Mouse (Mus musculus) urinary bladder, adult 2 months (tissue): ENCODE results near the gene Loxl3. TPM values are rescaled to one million over a fixed set of nuclear protein-coding genes. Genes with fewer than 3 reads are reported as not detected.

ENCODE experiments used
- DNase-seq: peaks from one replicate; pipeline ENCODE4 v3.0.0; 2022; ENCODE audit warnings: low spot score
- polyA plus RNA-seq: library from polyadenylated mRNA; depleted of rRNA; stranded (reverse); fragments of >200 nt; gene quantifications from 2 replicates; pipeline ENCODE4 v1.2.3, GENCODE M21; 2012

Loxl3 gene
- polyA plus RNA-seq, 1 experiment = 20.7 TPM

DNA sequence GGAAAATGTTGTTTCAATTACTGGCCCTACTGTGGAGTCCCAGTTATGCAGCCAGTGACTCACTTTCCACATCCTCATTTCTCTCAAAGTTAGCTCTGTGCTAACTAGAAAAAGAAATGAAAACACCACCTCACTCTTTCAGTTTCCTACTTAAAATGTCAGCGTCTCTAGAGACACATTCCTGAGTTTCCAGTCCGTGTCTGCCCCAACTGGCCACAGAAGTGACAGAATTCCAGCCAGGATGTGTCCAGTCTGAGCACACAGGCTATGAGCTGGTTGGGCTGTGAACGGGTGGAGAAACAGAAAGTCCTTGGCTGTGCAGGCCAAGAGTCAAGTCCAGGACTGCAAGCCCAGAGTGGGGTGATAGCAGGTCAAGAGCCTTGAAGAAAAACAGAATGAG, 16.8 kb upstream of the Loxl3 start:
- DNase-seq = no peak

DNA sequence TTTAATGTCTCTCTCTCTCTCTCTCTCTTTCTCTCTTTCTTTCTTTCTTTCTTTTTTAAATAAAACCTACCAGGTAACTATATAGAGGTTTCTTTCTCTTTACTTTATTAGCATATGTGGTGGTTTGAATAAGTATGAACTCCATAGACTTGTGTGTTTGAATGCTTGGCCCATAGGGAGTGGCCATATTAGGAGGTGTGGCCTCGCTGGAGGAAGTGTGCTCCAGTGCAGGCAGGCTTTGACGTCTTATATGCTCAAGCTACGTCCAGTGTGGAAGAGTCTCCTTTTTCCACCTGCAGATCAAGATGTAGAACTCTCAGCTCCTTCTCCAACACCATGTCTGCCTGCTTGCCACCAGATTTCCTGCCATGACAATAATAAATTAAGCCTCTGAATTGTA, 14.9 kb upstream of the Loxl3 start:
- no peak for DNase-seq

DNA sequence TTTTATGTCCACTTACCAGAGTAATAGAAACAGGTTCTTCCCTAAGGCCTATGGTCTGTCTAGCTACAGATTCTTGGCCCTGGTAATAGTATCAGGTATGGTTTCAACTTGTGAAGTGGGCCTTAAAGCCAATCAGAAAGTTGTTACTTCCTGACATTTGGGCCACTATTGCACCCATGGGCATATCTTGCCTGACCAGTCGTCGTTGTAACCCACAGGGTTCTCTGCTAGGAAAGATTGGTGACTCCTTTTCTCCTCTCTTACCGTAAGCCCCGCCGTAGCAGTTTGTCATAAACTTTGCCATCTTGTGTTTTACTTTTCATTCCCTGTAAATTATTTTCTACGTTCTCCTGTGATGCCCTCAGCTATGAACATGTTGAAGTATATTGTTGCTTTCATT, 13.9 kb upstream of the Loxl3 start:
- no peak for DNase-seq

DNA sequence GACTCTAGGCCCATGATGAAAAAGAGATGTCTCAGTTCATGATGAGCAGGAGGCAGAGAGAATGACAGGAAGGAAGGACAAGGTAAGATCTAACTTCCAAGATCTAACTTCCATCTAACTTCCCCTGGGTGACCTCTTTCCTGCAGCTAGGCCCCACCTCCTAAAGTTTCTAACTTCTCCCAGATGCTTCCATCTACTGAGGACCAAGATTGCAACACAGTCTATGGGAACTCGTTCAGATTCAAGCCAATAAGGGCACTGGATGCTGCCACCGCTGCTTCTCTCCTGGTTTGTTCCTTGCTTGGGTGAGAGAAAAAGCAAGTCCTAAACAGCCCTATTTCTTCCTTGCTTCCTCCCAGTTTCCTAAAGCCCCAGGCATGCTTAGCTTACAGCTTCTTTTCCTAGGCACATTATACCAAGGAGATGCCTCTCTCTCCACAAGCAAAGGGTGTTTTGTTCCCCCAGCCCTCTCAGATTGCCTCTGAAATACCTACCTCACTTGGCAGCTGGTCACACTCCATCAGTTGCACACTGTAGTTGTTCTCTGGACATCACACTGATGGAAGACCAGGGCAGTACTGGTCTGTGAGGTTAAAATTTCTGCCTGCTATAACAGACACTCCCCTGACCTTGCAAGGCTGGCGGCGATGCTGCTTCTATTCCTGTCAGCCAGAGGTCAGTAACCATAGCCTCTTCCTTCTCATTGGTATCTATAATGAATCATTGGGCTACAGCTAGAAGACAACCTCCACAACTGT, 13.0 kb upstream of the Loxl3 start:
- DNase-seq = no peak

DNA sequence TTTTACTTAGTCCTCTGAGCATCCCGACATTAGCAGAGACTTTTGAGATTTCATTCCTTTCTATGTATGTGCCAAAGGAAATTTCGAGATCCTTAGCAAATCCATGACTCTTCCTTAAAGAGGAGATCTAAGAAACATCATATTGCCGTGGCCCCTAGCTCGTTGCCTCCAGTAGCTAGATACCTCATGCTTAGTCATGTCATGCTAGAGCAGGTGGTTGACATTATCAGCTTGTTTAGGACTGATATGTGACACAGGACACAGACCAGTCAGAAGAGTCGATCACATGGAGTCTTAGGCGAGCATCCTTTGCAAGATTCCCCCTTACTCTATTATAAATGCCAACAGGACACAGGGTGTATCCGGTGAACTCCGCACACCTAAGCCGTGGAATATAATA, 11.0 kb upstream of the Loxl3 start:
- no peak for DNase-seq

DNA sequence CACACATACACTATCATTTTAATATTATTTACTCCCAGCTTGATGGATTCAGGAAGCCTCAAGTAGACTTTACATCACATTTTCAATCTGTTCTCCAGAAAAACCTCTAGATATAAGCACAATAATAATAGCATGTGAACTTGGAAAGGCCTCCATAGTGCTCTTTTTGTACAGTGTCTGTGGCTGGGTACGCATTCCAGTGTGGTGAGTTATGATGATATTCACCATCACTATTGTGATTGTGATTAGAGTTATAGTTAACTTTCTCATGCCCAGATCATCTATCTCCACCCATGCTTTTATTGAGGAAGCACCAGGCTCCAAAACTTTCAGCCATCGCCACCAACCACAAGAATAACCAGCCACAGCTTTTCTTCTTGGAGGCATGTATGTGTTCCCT, 10.2 kb upstream of the Loxl3 start:
- no peak for DNase-seq

DNA sequence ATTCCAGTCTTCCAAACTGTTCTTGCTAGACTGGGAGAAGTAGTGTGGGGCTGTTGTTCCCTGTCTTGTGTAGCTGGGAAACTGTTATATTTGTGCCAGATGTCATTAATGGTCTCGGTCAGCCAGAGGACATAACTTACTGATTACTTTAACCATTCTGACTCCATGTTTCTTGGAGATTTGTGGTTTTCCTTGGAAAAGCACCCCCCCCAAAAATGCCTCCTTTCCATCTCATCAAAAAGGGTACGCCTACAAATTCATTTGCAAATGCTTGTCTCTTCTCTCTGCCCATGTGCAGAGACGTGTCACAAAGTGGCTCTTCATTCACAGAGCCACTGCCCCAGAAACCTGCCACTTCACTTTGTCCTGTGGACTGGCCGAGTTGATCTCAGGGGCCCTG, 9.6 kb upstream of the Loxl3 start:
- no peak for DNase-seq

DNA sequence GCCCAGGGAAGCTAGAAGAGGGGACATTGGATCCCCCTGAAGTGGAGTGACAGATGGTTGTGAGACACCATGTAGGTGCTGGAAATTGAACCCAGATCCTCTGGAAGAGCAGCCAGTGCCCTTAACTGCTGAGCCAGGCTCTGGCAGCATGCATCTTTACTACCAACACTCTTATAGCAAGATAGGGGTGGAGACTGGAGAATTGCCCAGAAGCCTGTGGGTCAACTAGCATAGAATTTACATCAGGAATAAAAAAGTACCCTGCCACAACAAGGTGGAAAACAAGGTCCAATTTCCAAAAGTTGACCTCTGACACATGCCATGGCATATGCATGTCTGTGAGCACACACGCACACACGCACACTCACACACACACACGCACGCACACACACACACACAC, 8.8 kb upstream of the Loxl3 start:
- DNase-seq = no peak

DNA sequence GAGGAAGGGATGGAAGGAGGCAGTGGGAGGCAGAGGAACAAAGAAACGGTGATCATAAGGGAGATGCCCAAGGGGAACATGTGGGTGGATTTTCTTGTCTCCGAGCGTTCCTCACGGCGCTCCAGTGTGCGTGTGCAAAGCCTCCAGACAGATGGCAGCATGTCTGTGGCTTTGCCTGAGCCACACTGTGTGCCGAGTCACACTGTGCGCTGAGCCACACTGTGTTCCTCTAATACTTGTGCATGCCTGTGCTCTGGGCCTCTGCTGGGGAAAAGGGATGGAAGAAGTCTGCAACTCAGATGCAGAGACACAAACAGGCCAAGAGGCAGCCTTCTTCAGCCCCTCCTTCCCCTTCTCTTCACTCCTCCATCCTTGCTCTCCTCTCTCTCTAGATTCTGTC, 6.7 kb upstream of the Loxl3 start:
- DNase-seq = no peak

DNA sequence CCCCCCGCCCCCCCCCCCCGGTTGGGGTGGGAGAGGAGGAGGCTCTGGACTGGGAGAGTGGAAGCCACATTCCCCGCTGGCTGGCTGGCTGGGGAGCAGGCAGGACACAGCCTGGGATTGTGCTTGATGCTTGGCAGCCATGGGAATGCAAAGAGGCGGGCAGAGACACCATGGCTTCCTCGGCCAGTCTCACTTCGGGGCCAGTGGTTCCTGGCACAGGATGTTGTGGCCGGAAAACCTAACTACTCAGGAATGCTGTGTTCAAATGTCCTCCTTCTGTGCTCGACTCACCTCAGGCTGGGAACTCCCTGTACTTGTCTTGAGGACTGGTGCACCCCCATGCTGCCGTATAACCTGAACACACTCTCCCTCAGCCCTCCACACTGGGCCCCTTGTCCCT, 6.3 kb upstream of the Loxl3 start:
- DNase-seq = no peak

DNA sequence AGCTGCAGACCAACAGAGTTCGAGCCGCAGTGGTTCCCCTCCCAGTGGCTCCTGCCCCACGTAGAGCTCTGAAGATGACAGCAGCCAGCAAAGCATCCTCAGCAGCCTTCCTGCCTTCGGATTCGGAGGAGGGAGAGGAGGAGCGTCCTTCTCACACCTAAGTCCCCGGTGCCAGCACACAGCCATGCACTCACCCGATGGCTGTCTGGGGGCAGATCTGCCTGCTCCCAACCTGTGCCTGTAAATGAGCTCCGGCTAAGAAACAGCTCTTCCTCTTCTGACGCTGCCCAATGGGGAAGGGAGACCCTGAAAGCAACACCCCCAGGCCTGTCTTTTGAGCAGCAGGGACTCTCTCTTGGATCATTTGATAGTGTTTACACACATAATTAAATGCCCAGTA, 4.2 kb upstream of the Loxl3 start:
- no peak for DNase-seq

DNA sequence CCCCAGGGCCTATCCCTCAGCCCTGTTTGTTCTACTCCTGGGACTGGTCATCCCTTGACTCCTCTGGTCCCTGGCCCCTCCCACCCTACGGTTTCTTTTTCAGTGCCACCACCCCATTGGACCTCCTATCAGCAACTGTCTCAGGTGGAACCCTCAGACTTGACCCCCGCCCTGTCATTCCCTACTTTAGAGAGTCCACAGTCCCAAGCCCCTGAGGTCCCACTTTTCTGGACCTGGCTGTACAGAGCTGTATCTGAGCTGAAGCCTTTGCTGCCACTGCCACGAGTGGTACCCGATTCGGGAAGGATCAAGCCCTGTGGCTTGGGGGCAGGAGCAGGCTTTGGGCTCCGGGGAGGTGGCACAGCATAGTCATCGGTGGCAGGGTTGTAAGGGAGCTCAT, 2.9 kb upstream of the Loxl3 start:
- no peak for DNase-seq

DNA sequence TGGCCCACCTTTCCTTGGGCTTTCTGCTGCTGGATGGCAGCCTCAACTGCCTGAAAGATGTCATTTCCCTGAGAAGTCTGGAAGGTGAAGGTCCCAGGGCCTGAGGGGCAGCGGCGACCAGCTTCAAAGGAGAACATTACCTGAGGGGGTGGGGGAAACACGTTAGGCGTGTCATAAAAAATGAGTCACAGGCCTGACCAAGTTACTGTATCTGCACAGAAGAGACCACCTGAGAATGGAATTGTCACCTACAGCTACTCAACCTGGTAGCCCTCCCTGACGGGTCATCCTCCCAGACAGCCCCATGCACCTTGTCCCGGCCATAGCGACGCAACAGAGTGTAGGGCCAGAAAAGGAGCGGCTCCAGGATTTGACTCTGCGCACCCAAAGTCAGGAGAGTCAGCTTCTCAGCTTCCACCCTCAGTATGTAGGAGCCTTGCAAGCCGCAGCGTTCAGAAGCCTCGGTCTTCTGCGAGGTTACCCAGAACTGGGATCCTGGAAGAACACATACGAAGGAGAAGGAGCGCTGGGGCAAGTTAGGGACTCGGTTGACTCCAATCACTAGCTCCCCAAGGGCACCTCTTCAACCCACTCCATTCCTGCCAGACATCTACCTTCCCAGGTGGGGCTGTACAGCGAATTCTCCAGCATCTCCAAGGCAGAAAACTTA, 1.9 kb upstream of the Loxl3 start:
- DNase-seq = no peak

DNA sequence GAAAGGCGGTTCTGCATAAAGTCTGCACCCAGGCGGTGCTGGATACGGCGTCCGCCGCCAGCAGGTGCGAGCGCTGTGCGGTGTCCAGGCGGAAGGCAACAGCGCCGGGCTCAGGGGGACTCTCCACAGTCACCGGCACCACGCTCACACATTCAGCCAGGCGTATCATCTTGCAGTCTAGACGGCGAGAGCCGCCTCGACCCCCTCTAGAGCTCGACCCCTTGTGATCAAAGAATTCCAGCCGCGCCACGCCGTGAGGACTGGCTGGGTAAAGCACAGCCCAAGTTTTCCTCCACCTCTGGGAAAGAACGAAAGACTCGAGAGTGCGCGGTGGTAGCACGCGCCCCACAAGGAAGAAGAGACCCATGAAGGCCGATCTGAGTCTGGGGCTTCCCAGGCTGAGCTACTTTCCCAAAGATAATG, 1.2 kb upstream of the Loxl3 start:
- peak; percentile 42 for DNase-seq

DNA sequence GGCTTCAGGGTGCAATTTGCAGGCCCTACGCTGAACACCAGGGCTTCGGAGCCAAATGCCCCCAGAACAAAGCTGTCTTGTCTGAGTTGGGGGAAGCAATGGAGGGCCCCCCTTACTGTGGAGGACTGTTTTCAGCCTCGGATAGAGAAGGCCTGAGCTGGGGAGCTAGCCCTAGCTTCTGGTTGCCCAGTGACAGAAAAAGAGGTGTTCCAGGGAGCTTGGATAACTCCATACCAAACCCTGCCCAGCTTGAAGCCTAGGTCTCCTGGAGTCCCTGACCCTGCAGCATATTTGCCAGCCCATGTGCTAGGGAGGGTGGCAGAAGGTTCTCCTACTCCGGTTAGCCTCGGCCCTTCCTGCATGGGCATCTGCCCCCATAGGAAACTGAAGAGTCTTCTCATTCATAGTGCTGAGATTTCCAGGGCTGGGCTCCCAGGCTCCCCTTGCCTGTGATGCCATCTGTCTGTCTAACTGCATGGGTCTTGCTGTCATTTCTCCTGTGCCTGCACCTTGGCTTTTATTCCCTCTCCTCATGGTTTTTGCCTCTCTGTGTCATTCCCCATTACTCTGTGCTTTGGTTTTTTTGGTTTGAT, 586 bp downstream of the Loxl3 start:
- DNase-seq = no peak

DNA sequence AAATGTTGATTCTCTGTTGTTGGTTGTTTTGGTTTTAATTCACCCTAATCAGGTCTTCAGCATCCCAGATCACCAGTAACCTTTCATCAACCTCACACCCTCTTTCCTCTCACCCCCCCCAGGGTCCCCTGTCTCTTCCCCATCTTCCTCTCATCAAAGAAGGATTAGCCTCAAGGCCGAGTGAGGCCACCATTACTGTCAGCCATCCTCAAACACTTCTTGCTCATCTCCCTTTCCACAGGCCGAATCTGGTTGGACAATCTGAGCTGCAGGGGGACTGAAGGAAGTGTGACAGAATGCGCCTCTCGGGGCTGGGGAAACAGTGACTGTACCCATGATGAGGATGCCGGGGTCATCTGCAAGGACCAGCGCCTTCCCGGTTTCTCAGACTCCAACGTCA, 3.2 kb downstream of the Loxl3 start:
- no peak for DNase-seq

DNA sequence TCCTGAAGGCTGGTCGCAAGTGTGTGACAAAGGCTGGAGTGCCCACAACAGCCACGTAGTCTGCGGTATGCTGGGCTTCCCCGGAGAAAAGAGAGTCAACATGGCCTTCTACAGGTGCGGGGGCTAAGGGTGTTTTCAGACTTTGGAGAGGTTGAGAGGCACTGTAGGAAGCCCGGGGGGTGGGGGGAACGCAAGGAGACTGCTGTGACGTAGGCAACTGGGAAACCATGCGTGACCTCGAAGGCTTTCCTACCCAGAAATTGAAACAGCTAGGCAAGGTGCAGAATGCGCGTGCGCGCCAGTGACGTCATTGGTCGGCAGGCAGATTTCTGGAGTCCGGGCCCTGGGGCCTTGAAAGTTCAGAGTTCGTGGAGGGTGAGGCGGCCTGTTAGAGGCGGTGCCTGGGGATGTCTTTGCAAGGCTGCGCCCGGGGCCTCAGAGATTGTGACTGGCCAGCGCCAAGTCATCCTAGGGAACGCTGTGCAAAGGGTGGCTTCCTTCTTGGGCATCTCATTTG, 4.6 kb downstream of the Loxl3 start:
- peak; percentile 81 for DNase-seq

DNA sequence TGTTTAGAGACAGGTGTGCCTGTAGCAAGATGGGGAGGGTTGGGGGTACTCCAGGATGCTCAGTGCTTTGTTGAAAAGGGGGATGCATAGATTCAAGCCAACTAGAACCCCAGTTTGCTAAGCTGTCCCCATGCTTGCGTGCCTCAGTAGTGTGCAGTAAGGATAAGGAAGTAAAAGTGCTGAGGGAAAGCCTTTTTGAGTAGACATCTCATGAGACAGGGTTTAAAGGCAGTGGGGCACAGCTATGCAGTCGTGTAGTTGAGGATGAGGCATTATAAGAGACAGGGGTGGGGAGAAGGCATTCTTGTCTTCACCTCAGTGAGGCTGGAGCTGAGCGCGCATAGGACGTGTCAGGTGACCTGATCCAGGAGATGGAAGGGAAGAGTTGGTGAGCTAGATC, 6.6 kb downstream of the Loxl3 start:
- DNase-seq = no peak

DNA sequence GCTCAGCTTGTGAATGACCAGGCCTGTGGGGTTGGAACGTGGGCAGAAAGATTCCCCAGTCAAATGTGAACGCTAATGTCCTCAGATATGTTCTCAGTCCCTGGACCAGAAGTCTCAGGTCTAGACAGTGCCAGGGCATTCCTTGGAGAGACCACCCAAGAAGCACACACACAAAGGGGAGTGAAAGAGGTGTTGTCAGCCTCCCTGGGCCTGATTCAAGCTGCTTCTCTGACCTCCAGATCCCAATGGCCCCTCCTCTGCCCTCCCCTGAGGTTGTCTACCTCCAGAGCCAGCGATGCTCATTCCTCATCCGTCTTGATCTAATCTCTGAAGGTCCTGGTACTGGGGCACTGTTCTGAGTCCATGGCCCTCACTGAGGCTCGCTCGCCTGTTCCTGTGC, 9.6 kb downstream of the Loxl3 start:
- no peak for DNase-seq

DNA sequence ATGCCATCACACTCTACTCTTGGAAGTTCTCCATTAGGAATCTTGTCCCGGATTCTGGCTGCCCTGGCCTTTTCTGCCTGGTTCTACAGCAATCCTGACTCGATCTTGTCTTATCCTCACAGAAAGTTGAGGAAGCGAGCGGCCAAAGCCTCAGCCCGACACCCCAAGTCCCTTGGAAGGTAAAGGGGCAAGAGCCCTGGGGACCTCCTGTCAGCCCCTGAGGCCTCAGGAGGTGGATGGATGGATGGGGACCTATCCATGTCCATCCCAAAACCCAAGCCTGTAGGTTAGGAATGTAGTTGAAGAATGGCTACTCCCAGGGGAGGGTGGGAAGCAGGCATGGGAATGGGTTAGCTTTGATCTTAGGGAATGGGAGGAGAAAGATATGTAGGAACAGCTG, 10.0 kb downstream of the Loxl3 start:
- DNase-seq = no peak

DNA sequence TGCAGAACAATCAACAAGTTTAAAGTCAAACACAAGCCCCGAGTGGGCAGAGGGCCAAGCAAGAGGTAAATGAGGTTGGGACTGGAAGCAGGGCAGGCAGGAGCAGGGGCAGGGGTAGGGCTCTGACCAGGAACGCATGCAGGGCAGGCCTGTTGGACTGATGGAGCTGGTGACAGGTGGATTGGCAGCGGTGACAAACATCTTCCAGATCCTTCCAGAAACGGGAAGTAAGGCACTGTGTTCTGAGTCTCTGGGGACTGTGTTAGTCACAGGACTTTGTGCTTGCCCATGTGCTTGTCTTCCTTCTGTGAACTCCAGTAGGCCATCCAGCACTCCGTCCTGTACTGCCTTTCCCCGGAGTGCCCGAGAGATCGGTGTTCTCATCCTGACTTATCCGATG, 10.8 kb downstream of the Loxl3 start:
- DNase-seq = no peak

DNA sequence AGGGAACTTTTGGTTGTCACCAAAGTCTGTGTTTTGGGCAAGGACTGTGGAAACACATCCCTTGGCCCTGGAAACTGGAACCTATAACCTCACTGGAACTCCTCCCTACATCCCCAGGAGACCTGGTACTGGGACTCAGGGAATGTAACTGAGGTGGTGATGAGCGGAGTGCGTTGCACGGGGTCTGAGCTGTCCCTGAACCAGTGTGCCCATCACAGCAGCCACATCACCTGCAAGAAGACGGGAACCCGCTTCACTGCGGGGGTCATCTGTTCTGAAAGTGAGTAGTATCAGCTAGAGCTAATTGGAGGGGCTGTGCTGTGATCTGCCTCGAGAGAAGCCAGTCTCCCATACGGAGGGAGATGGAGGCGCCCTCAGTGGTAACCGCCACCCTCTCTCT, 15.4 kb downstream of the Loxl3 start:
- DNase-seq = no peak
